Comparison of ENCODE assay signal across 30 mouse cellular contexts in the genomic region with DNA sequence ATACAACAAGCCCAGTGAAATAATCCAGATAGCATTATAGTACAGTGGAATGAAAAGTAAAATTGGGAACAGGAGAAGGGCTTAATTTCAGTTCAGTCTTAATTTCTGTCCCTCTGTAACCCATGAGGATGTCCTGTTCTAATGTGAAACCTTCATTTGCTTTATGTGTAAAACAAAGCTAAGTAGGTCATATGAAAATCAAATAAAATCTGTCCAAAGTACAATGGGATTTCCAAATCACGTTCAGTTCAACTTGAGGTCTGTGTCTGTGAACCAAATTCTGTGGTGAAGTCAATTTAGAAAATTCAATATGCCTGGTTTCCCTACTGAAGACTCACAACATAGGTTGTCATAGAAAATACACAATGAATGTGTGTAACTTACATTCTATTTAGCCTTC.
"Had no signal": no experiment of that assay in that cellular context is flagged by ENCODE, and none has a peak within 500 bp of the region (broad histone marks: within the 10 kb centered on the region; RNA-seq: fewer than 3 reads in every experiment).

No protein-coding gene starts in this region.

- H3K36me3 ChIP-seq: limb, embryonic 10.5 days; limb, embryonic 12.5 days; limb, embryonic 13.5 days; limb, embryonic 15.5 days; liver, embryonic 13.5 days; liver, embryonic 15.5 days; lung, embryonic 15.5 days; midbrain, embryonic 10.5 days; midbrain, embryonic 12.5 days; midbrain, embryonic 13.5 days; midbrain, embryonic 15.5 days; neural tube, embryonic 12.5 days had no signal

- H3K27ac ChIP-seq: left cerebral cortex, adult 2 months; limb, embryonic 10.5 days; limb, embryonic 12.5 days; limb, embryonic 13.5 days; limb, embryonic 15.5 days; liver, embryonic 13.5 days; liver, embryonic 14.5 days; liver, embryonic 15.5 days; lung, embryonic 15.5 days; macrophage; midbrain, embryonic 10.5 days; midbrain, embryonic 12.5 days; midbrain, embryonic 13.5 days; midbrain, embryonic 15.5 days; neural tube, embryonic 12.5 days had no signal

- H3K9me3 ChIP-seq: limb, embryonic 10.5 days; limb, embryonic 12.5 days; limb, embryonic 13.5 days; limb, embryonic 15.5 days; liver, embryonic 13.5 days; liver, embryonic 15.5 days; lung, embryonic 15.5 days; megakaryocyte, embryonic 14.5 days; midbrain, embryonic 10.5 days; midbrain, embryonic 12.5 days; midbrain, embryonic 13.5 days; midbrain, embryonic 15.5 days; neural tube, embryonic 12.5 days had no signal

- H3K4me1 ChIP-seq: limb, embryonic 10.5 days; limb, embryonic 12.5 days; limb, embryonic 13.5 days; limb, embryonic 15.5 days; liver, embryonic 13.5 days; liver, embryonic 15.5 days; lung, embryonic 15.5 days; megakaryocyte, embryonic 14.5 days; midbrain, embryonic 10.5 days; midbrain, embryonic 12.5 days; midbrain, embryonic 13.5 days; midbrain, embryonic 15.5 days; neural tube, embryonic 12.5 days had no signal

- DNase-seq: left cerebral cortex, postnatal 4 days; liver, embryonic 13.5 days; lung, adult 18-20 months; lung, adult 2 months; lung, embryonic 14.5 days; lung, postnatal 10 days; lung, postnatal 14 days; lung, postnatal 36 days; lung, postnatal 4 days; midbrain, embryonic 14.5 days had no signal

- H3K4me2 ChIP-seq: limb, embryonic 12.5 days; limb, embryonic 13.5 days; limb, embryonic 15.5 days; liver, embryonic 11.5 days; liver, embryonic 13.5 days; liver, embryonic 15.5 days; lung, embryonic 14.5 days; lung, embryonic 15.5 days; midbrain, embryonic 11.5 days; midbrain, embryonic 12.5 days; midbrain, embryonic 13.5 days; midbrain, embryonic 15.5 days; neural tube, embryonic 12.5 days had no signal

- H3K27me3 ChIP-seq: limb, embryonic 12.5 days; limb, embryonic 13.5 days; limb, embryonic 15.5 days; liver, embryonic 13.5 days; liver, embryonic 15.5 days; lung, embryonic 15.5 days; megakaryocyte, embryonic 14.5 days; midbrain, embryonic 12.5 days; midbrain, embryonic 13.5 days; midbrain, embryonic 15.5 days; neural tube, embryonic 12.5 days had no signal

- H3K9ac ChIP-seq: limb, embryonic 12.5 days; limb, embryonic 13.5 days; limb, embryonic 15.5 days; liver, embryonic 13.5 days; liver, embryonic 14.5 days; liver, embryonic 15.5 days; lung, embryonic 14.5 days; lung, embryonic 15.5 days; midbrain, embryonic 12.5 days; midbrain, embryonic 13.5 days; midbrain, embryonic 15.5 days; neural tube, embryonic 12.5 days had no signal

- H3K4me3 ChIP-seq: left cerebral cortex, adult 2 months; limb, embryonic 10.5 days; limb, embryonic 12.5 days; limb, embryonic 13.5 days; limb, embryonic 15.5 days; liver, embryonic 13.5 days; liver, embryonic 15.5 days; lung, embryonic 15.5 days; megakaryocyte, embryonic 14.5 days; midbrain, embryonic 10.5 days; midbrain, embryonic 12.5 days; midbrain, embryonic 13.5 days; midbrain, embryonic 15.5 days; myocyte; neural tube, embryonic 12.5 days had no signal

- ATAC-seq: lung, postnatal 0 days; midbrain, embryonic 13.5 days; midbrain, embryonic 15.5 days; midbrain, embryonic 16.5 days had no signal
